Mouse (Mus musculus): ENCODE measurements around the gene Dennd1b. TPM values are rescaled to one million over a fixed set of nuclear protein-coding genes. Genes with fewer than 3 reads are reported as not detected.

Dennd1b gene
- polyA plus RNA-seq, 1 experiment, result 7.3 TPM

- no peak for DNase-seq
- 55% methylated on average over 3 of the region's 3 CpGs for WGBS
- Histone ChIP-seq H3K4me1 (ENCODE audit: control insufficient read depth, insufficient read depth, low read length) (peaks cover 3% of the 10 kb centered on the region; the same call in 1 of the 2 replicates), H3K4me3 (replicated peaks; ENCODE audit: extremely low read depth, low read depth, low read length) (no peak overlapping the region)
- TF ChIP-seq CTCF (IDR thresholded peaks at IDR 0.05; ENCODE audit: insufficient read depth, low read length) (no peak), POLR2A (IDR thresholded peaks at IDR 0.05; ENCODE audit: borderline replicate concordance, extremely low read depth, low read depth, low read length) (no peak)
Observed at GRCm38 (mm10) chr1:138930856-138931255, 32.4 kb upstream of the Dennd1b start.

DNA sequence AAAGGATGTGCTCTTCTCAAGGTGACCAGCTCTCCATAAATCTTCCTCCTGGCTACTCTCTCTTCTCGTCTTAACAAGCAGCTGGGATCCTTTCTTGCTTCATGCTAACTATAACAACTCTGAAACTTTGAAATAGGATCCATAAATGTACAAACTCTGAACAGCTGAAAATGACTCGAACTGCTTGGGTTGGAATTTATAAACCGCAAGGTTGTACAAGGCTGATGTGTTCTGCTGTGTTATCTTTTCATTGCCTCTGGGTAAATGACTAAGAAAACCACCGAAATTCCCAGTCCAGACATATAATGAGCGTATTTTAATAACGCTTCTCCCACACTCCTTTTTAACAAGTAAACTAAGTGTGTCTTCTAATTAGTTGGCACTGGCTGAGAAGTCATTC, 27.1 kb upstream of the Dennd1b start:
- WGBS, result 66% methylated on average over 6 of the region's 6 CpGs
- TF ChIP-seq POLR2A (IDR thresholded peaks at IDR 0.05; ENCODE audit: borderline replicate concordance, extremely low read depth, low read depth, low read length), result no peak
- TF ChIP-seq CTCF (IDR thresholded peaks at IDR 0.05; ENCODE audit: insufficient read depth, low read length), result no peak
- no peak for DNase-seq

DNA sequence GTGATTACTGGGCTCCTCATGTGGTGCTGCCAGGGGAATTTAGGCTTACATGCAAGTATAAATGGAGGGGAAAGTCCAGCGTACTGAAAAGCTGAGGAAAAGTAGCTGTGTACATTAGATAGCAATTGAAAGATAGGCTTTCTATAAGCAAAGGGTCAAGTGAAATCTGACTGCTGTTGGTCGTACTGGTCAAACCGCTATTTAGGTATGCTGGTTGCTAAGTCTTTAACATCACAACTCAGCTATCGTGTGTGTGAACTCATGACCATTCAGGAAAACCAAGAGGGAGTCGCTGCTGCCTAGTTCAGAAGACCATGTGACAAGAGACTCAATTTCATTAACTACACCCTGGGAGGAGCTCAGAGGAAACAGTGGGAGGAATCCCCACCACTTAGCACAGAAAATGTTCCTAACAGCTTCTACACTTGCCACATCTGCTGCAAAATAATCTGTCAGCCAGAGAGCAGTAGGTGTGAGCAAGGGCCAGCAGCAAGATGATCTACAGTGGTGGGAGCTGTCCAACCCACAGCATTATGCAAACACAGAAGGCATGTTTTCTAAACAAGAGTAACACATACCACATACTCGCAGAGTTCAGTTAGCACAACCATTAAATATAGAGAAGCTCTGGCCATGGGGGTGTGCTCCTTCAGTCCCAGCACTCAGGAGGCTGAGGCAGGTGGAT, 25.4 kb upstream of the Dennd1b start:
- WGBS, result 59% methylated on average over 6 of the region's 6 CpGs
- DNase-seq, result no peak
- H3K4me1 ChIP-seq (ENCODE audit: control insufficient read depth, insufficient read depth, low read length), result no peaks in the 10 kb centered on the region
- no peak overlapping the region for H3K4me3 ChIP-seq (replicated peaks; ENCODE audit: extremely low read depth, low read depth, low read length)
- no peak for TF ChIP-seq CTCF (IDR thresholded peaks at IDR 0.05; ENCODE audit: insufficient read depth, low read length)
- TF ChIP-seq POLR2A (IDR thresholded peaks at IDR 0.05; ENCODE audit: borderline replicate concordance, extremely low read depth, low read depth, low read length), result no peak

More for the DNA sequence above, 27.1 kb upstream of the Dennd1b start:
- Histone ChIP-seq H3K4me3 (replicated peaks; ENCODE audit: extremely low read depth, low read depth, low read length) (no peak overlapping the region), H3K4me1 (ENCODE audit: control insufficient read depth, insufficient read depth, low read length) (no peaks in the 10 kb centered on the region)

DNA sequence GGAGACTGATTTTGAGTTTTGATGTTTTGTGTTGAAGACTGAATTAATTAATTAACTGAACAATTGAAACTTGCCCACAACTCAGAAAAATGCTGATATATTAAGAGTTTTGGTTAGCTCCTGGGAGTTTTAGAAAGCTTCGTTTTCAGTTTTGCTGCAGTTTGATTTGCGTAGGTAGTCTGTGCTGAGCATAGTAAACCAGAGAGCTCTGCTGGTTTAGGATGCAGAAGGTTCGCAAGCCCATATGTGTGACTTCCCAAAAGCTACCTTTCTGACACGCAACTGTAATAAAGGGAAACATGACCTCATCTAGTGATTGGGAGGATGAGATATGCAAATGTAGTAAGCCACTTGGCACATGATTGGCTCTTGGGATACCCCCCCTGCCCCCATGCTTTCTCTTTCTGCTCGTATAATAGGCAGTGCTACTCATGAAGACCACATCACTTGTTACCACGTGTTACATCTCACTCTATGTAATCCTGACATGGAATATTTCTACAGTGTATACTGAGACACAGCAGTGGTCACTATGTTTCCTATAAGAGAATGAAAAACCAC, 23.6 kb upstream of the Dennd1b start:
- H3K4me1 ChIP-seq (ENCODE audit: control insufficient read depth, insufficient read depth, low read length), result no peaks in the 10 kb centered on the region
- H3K4me3 ChIP-seq (replicated peaks; ENCODE audit: extremely low read depth, low read depth, low read length), result no peak overlapping the region
- WGBS, result 61% methylated on average over 6 of the region's 6 CpGs
- TF ChIP-seq CTCF (IDR thresholded peaks at IDR 0.05; ENCODE audit: insufficient read depth, low read length), result no peak
- TF ChIP-seq POLR2A (IDR thresholded peaks at IDR 0.05; ENCODE audit: borderline replicate concordance, extremely low read depth, low read depth, low read length), result no peak
- DNase-seq, result no peak

DNA sequence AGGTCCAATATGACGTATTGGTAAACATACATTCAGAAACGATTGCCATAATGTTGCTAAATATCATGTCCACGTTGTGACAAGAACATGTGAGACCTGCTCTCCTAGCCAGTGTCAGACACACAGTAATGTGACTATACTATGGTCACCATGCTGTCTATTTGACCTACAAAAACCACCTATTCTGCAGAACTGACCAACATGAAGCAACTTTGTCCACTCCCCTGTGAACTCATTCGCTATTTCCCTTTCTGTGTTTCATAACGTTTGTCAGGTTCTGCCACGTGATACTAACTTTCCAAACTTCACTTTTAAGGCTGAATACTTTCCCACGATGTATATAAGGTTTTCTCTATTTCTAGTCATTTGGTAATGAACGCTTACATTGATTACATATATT, 22.8 kb upstream of the Dennd1b start:
- H3K4me1 ChIP-seq (ENCODE audit: control insufficient read depth, insufficient read depth, low read length), result no peaks in the 10 kb centered on the region
- DNase-seq, result no peak
- TF ChIP-seq POLR2A (IDR thresholded peaks at IDR 0.05; ENCODE audit: borderline replicate concordance, extremely low read depth, low read depth, low read length) (no peak), CTCF (IDR thresholded peaks at IDR 0.05; ENCODE audit: insufficient read depth, low read length) (no peak)
- 86% methylated on average over 8 of the region's 8 CpGs for WGBS
- H3K4me3 ChIP-seq (replicated peaks; ENCODE audit: extremely low read depth, low read depth, low read length), result no peak overlapping the region

DNA sequence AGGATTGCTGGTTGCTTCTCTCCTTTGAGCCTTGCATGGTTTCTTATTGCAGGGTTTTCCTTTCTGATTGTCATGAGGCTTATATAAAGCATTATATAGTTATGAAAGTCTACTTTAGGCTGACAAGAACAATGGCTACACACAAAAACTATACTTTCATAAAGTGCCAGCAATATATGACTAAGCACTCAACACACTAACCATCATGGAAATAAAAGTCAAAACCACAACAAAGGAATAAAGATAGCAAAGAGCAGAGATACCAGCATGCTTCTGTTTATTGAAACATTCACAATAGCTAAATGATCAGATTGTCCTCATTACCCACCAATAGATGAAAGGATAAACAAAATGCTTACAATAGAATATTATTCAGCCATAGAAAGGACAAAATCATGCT, 11.1 kb upstream of the Dennd1b start:
- no peaks in the 10 kb centered on the region for H3K4me1 ChIP-seq (ENCODE audit: control insufficient read depth, insufficient read depth, low read length)
- DNase-seq, result no peak
- no peak overlapping the region for H3K4me3 ChIP-seq (replicated peaks; ENCODE audit: extremely low read depth, low read depth, low read length)
- TF ChIP-seq POLR2A (IDR thresholded peaks at IDR 0.05; ENCODE audit: borderline replicate concordance, extremely low read depth, low read depth, low read length) (no peak), CTCF (IDR thresholded peaks at IDR 0.05; ENCODE audit: insufficient read depth, low read length) (no peak)

- TF ChIP-seq POLR2A (IDR thresholded peaks at IDR 0.05; ENCODE audit: borderline replicate concordance, extremely low read depth, low read depth, low read length) (no peak), CTCF (IDR thresholded peaks at IDR 0.05; ENCODE audit: insufficient read depth, low read length) (no peak)
- Histone ChIP-seq H3K4me3 (replicated peaks; ENCODE audit: extremely low read depth, low read depth, low read length) (no peak overlapping the region), H3K4me1 (ENCODE audit: control insufficient read depth, insufficient read depth, low read length) (no peaks in the 10 kb centered on the region)
- 66% methylated on average over 5 of the region's 5 CpGs for WGBS
- no peak for DNase-seq
Observed at GRCm38 (mm10) chr1:138954978-138955377, 8.3 kb upstream of the Dennd1b start.

DNA sequence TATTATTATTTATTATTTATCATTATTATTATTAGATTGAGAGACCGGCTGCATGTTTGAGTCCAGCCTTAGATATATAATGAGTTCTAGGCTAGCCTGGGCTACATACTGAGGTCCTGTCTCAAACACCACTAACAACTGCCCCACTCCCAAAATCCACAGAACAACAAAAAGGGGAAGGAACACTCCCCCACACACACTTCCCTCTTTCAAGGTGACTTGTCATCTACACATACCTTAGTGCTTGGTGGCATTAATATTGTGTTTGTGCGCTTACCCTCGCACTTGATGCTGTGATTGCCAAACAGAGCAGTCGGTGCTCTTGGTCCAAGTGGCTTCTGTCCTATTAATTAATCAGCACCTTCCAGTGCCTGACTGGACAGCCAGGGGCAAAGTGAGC, 7.8 kb upstream of the Dennd1b start:
- Histone ChIP-seq H3K4me1 (ENCODE audit: control insufficient read depth, insufficient read depth, low read length) (no peaks in the 10 kb centered on the region), H3K4me3 (replicated peaks; ENCODE audit: extremely low read depth, low read depth, low read length) (no peak overlapping the region)
- WGBS, result 83% methylated on average over 4 of the region's 4 CpGs
- no peak for DNase-seq
- TF ChIP-seq CTCF (IDR thresholded peaks at IDR 0.05; ENCODE audit: insufficient read depth, low read length) (no peak), POLR2A (IDR thresholded peaks at IDR 0.05; ENCODE audit: borderline replicate concordance, extremely low read depth, low read depth, low read length) (no peak)

DNA sequence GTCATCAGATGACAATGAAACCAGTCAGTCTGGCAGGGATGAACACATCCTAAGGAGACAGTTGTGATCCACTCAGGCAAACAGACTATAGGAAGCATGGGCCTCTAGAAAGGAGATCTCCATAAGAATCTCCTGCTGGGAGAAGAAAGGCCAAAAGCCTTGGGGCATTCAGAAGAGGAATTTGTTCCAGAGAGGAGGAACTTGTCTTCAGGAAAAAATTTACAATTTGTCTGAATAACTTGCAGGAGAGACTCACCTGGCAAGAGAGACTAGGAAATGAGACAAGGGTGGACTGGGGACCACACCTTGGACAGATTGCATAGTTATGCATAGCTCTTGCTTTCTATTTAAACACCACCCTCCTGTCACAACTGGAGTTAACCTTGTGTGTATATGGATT, 6.7 kb upstream of the Dennd1b start:
- no peak overlapping the region for H3K4me3 ChIP-seq (replicated peaks; ENCODE audit: extremely low read depth, low read depth, low read length)
- no peak for TF ChIP-seq CTCF (IDR thresholded peaks at IDR 0.05; ENCODE audit: insufficient read depth, low read length)
- TF ChIP-seq POLR2A (IDR thresholded peaks at IDR 0.05; ENCODE audit: borderline replicate concordance, extremely low read depth, low read depth, low read length), result no peak
- H3K4me1 ChIP-seq (ENCODE audit: control insufficient read depth, insufficient read depth, low read length), result no peaks in the 10 kb centered on the region
- no peak for DNase-seq

DNA sequence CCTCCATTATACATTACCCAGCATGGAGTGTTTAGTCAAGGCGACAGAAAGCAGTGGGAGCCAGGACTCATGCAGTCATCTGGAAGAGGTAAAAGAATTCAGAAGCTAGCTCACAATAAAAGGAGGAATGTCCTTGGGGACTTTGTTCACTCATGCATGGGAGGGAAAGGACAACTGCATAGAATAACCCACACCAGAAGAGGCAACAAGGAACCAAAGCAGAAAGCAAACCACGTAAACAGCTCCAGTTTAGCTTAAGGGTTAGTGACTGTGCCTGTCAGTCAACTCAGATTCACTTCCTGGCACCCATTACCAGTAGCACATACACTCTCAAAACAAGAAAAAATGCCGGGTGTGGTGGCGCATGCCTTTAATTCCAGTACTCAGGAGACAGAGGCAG, 6.1 kb upstream of the Dennd1b start:
- no peak overlapping the region for H3K4me3 ChIP-seq (replicated peaks; ENCODE audit: extremely low read depth, low read depth, low read length)
- H3K4me1 ChIP-seq (ENCODE audit: control insufficient read depth, insufficient read depth, low read length), result no peaks in the 10 kb centered on the region
- TF ChIP-seq POLR2A (IDR thresholded peaks at IDR 0.05; ENCODE audit: borderline replicate concordance, extremely low read depth, low read depth, low read length) (no peak), CTCF (IDR thresholded peaks at IDR 0.05; ENCODE audit: insufficient read depth, low read length) (no peak)
- DNase-seq, result no peak
- 79% methylated on average over 4 of the region's 4 CpGs for WGBS
